Mouse (Mus musculus) heart, embryonic 14.5 days (tissue): Measurements from ENCODE around the gene Plcb1. TPM values are rescaled to one million over a fixed set of nuclear protein-coding genes. Genes with fewer than 3 reads are reported as not detected.
A peak's percentile ranks its signal among the peaks of the same experiment; 100 is the strongest.

Experiments
- ATAC-seq: fragments of 200-750 bp; cut with Nextera tagmentation; 2 replicates; pipeline ENCODE4 v1.8.0; 2017; ENCODE audit warnings: low read depth, moderate TSS enrichment; ENCODE audit not compliant: insufficient number of reproducible peaks, insufficient read depth, low FRiP score
- H3K27ac ChIP-seq, 2 experiments: fragments of 200-500 bp in 1 of 2; fragments of 300-500 bp in 1 of 2; sonication (generic) in 1 of 2; replicated peaks in 1 of 2; 2 replicates each; pipeline ENCODE4 v1.5.1; 2012 to 2014; ENCODE audit warnings: low read depth in 2 of 2, low read length in 2 of 2, control low read depth in 1 of 2, mild to moderate bottlenecking in 1 of 2, mixed read lengths in 1 of 2; ENCODE audit not compliant: control insufficient read depth in 1 of 2, insufficient read depth in 1 of 2
- H3K27me3 ChIP-seq: fragments of 300-500 bp; sonication (generic); 2 replicates; pipeline ENCODE4 v1.6.1; 2014; ENCODE audit warnings: mild to moderate bottlenecking, low read length, control low read depth; ENCODE audit not compliant: control insufficient read depth, insufficient read depth
- H3K36me3 ChIP-seq: fragments of 300-500 bp; sonication (generic); 2 replicates; pipeline ENCODE4 v1.6.1; 2014; ENCODE audit warnings: mild to moderate bottlenecking, control low read depth, low read length, mixed read lengths; ENCODE audit not compliant: control insufficient read depth, insufficient read depth
- H3K4me1 ChIP-seq, 2 experiments: fragments of 200-500 bp in 1 of 2; fragments of 300-500 bp in 1 of 2; sonication (generic) in 1 of 2; 2 replicates each; pipeline ENCODE4 v1.6.1; 2012 to 2014; ENCODE audit warnings: low read length in 2 of 2, control low read depth in 1 of 2, mixed read lengths in 1 of 2; ENCODE audit not compliant: control insufficient read depth in 2 of 2, insufficient read depth in 2 of 2
- H3K4me2 ChIP-seq: fragments of 300-500 bp; sonication (generic); 2 replicates; pipeline ENCODE4 v1.6.1; 2014; ENCODE audit warnings: mild to moderate bottlenecking, low read length
- H3K4me3 ChIP-seq, 2 experiments: fragments of 200-500 bp in 1 of 2; fragments of 300-500 bp in 1 of 2; sonication (generic) in 1 of 2; 2 replicates each; pipeline ENCODE4 v1.5.1; 2012 to 2014; ENCODE audit warnings: low read length in 2 of 2, mild to moderate bottlenecking in 2 of 2, control low read depth in 1 of 2, low read depth in 1 of 2, moderate library complexity in 1 of 2; ENCODE audit not compliant: control insufficient read depth in 1 of 2, insufficient read depth in 1 of 2
- H3K9ac ChIP-seq: fragments of 300-500 bp; sonication (generic); 2 replicates; pipeline ENCODE4 v1.6.1; 2014; ENCODE audit warnings: mild to moderate bottlenecking, low read length
- H3K9me3 ChIP-seq: fragments of 300-500 bp; sonication (generic); 2 replicates; pipeline ENCODE4 v1.6.1; 2016; ENCODE audit warnings: low read length, control low read depth; ENCODE audit not compliant: control insufficient read depth
- WGBS: fragments of 180-500 bp; shearing (Covaris S2); extraction: QIAGEN DNeasy Blood & Tissue Kit; methylation state at CpG from one replicate; pipeline ENCODE4 v1.1.7; 2014; 5-methylcytosine and 5-hydroxymethylcytosine counted together
- polyA plus RNA-seq: library from polyadenylated mRNA; unstranded; fragments of >200 nt; fragmentation: Nextera tagmentation; extraction: Ambion mirVana; gene quantifications from 2 replicates; pipeline ENCODE4 v1.2.1, GENCODE M21; 2014

Gene Plcb1
- polyA plus RNA-seq, 1 experiment from 2014 or later, result 5.5 TPM

GRCm38 (mm10) chr2:135419301-135419700, 633.4 kb downstream of the Plcb1 start:
- no peaks in the 10 kb centered on the region for H3K36me3 ChIP-seq
- no peaks in the 10 kb centered on the region for H3K9me3 ChIP-seq
- no peak overlapping the region for H3K9ac ChIP-seq
- no peak for ATAC-seq
- H3K4me2 ChIP-seq, result no peak overlapping the region
- H3K27me3 ChIP-seq, result no peaks in the 10 kb centered on the region
- H3K4me3 ChIP-seq, result no peak overlapping the region
- H3K4me1 ChIP-seq, result no peaks in the 10 kb centered on the region
- H3K27ac ChIP-seq, result no peak overlapping the region
- WGBS, result 73% methylated on average over 5 of the region's 5 CpGs

GRCm38 (mm10) chr2:135434947-135435515, 649.2 kb downstream of the Plcb1 start:
- peaks cover 3 to 5% of the 10 kb centered on the region in 2 experiments; a peak in 3 of 4 replicates for H3K4me1 ChIP-seq
- H3K9ac ChIP-seq, result no peak overlapping the region
- H3K36me3 ChIP-seq, result no peaks in the 10 kb centered on the region
- 90% methylated on average over 5 of the region's 5 CpGs for WGBS
- H3K4me2 ChIP-seq, result no peak overlapping the region
- H3K9me3 ChIP-seq, result no peaks in the 10 kb centered on the region
- no peaks in the 10 kb centered on the region for H3K27me3 ChIP-seq
- no peak overlapping the region for H3K27ac ChIP-seq
- ATAC-seq, result no peak
- no peak overlapping the region for H3K4me3 ChIP-seq

GRCm38 (mm10) chr2:135439034-135439433, 653.2 kb downstream of the Plcb1 start:
- Histone ChIP-seq H3K4me3 (no peak overlapping the region), H3K4me2 (no peak overlapping the region), H3K4me1 (peaks cover 3 to 6% of the 10 kb centered on the region in 2 experiments; a peak in 3 of 4 replicates), H3K9ac (no peak overlapping the region), H3K27me3 (no peaks in the 10 kb centered on the region), H3K9me3 (no peaks in the 10 kb centered on the region), H3K36me3 (no peaks in the 10 kb centered on the region), H3K27ac (no peak overlapping the region)
- no peak for ATAC-seq
- 76% methylated on average over 3 of the region's 3 CpGs for WGBS

GRCm38 (mm10) chr2:135439546-135440517, 654.0 kb downstream of the Plcb1 start:
- peaks cover 3 to 6% of the 10 kb centered on the region in 2 experiments; a peak in 3 of 4 replicates for H3K4me1 ChIP-seq
- peak overlapping the region; percentile 23 to 37; a peak in 1 of 4 replicates for H3K27ac ChIP-seq
- no peaks in the 10 kb centered on the region for H3K36me3 ChIP-seq
- no peaks in the 10 kb centered on the region for H3K9me3 ChIP-seq
- peak overlapping the region; percentile 67 for H3K9ac ChIP-seq
- peak overlapping the region; percentile 23 to 26 for H3K4me3 ChIP-seq
- H3K4me2 ChIP-seq, result peak overlapping the region; percentile 63
- no peaks in the 10 kb centered on the region for H3K27me3 ChIP-seq
- no peak for ATAC-seq
- 10% methylated on average over 7 of the region's 7 CpGs for WGBS

- no peak for ATAC-seq
- Histone ChIP-seq H3K9ac (no peak overlapping the region), H3K36me3 (no peaks in the 10 kb centered on the region), H3K9me3 (no peaks in the 10 kb centered on the region), H3K4me2 (no peak overlapping the region), H3K4me3 (no peak overlapping the region), H3K4me1 (no peaks in the 10 kb centered on the region), H3K27me3 (no peaks in the 10 kb centered on the region), H3K27ac (no peak overlapping the region)
- WGBS, result 92% methylated on average over 1 of the region's 1 CpGs
These were observed 667.7 kb downstream of the Plcb1 start for GRCm38 (mm10) chr2:135453581-135453980.

GRCm38 (mm10) chr2:135454015-135454414, 668.1 kb downstream of the Plcb1 start:
- no peaks in the 10 kb centered on the region for H3K9me3 ChIP-seq
- WGBS, result 50% methylated on average over 2 of the region's 2 CpGs
- H3K27ac ChIP-seq, result no peak overlapping the region
- no peaks in the 10 kb centered on the region for H3K4me1 ChIP-seq
- no peak overlapping the region for H3K4me2 ChIP-seq
- H3K4me3 ChIP-seq, result no peak overlapping the region
- no peak overlapping the region for H3K9ac ChIP-seq
- no peaks in the 10 kb centered on the region for H3K36me3 ChIP-seq
- no peaks in the 10 kb centered on the region for H3K27me3 ChIP-seq
- ATAC-seq, result no peak

GRCm38 (mm10) chr2:135454455-135454854, 668.6 kb downstream of the Plcb1 start:
- no peak for ATAC-seq
- Histone ChIP-seq H3K9me3 (no peaks in the 10 kb centered on the region), H3K9ac (no peak overlapping the region), H3K4me2 (no peak overlapping the region), H3K4me1 (no peaks in the 10 kb centered on the region), H3K36me3 (no peaks in the 10 kb centered on the region), H3K27ac (no peak overlapping the region), H3K4me3 (no peak overlapping the region), H3K27me3 (no peaks in the 10 kb centered on the region)
- 59% methylated on average over 1 of the region's 1 CpGs for WGBS
